Mouse (Mus musculus) regulatory T cell (primary cell): Measurements from ENCODE around the gene Cdc123.

Source experiments
- in situ Hi-C: fragments of 300-600 bp; cut with MboI, MseI; formaldehyde crosslinking; loops from one replicate; pipeline ENCODE4 v1.15.1; 2025; ENCODE audit warnings: high pct_unique_total_duplicates

Cdc123 gene

GRCm38 (mm10) chr2:5844873-5845631 lies at the start of gene Cdc123, which contains the start of gene Nudt5:
TSS of gene Cdc123 (minus strand) at chr2:5845164.
TSS of gene Nudt5 (plus strand) at chr2:5845019.
- in situ Hi-C loops: loop anchor here (10.0 kb wide), 1 partner anchor 130 kb away; the partner anchor contains the start of gene Camk1d

DNA sequence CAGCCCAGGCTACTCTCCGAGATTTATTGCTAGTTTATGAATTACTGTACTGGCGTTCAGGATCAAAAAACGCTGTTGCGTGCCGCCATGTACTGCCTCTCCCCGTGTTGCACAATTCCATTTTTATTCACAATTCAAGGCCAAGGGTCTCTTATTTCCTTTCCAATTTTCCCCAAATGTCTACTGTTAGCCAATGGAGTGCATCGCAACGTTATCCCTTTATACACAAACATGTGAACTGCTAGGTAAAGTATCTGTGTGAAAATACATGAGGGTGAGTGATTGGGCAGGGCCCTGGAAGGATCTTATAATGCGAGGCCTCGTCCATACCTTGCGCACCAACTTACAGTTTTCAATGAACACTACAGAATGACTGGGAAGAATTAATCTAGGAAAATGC lies 49.3 kb upstream of the Cdc123 start:
- in situ Hi-C loops: no loop called here

DNA sequence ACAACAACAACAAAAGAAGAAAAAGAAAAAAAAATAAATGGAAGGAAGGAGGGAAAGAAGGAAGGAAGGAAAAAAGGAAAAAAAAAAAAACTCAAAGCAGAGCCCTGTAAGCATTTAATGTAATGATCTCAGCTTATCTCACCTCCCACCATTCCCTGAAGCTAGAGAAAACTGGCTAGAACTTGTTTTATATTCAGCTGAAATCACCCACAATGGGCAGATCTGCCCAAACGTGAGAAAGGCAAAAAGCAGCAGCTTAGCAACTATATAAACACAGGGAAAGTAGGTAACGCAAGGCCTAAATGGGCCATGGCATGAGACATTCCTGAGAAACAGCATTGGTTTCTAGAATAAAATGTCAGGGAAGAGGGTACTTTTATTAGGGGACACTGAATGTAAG lies 44.4 kb upstream of the Cdc123 start:
- in situ Hi-C loops: no loop called here

GRCm38 (mm10) chr2:5888865-5889264 lies 43.9 kb upstream of the Cdc123 start:
- in situ Hi-C loops: no loop called here

DNA sequence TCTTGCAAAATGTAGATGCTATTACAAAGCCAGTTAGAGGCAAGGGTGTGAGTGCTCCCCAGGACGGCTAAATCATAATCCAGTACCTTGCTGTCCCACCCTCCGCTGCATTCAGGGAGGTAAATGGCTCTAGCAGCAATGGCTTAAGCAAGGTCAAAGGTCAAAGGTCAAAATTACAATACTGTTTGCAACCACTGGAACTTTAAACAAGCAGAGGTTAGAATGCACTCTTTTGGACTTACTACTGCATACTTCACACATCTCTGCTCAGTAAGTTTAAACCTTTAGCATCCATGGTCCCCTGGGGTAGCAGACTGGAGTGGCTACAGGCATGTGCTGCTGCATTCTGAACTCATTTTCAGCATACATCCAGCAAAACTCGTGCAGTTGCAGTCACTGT lies 32.5 kb upstream of the Cdc123 start:
- in situ Hi-C loops: no loop called here

- in situ Hi-C loops: no loop called here
These were observed 24.8 kb upstream of the Cdc123 start for GRCm38 (mm10) chr2:5869746-5870145.

DNA sequence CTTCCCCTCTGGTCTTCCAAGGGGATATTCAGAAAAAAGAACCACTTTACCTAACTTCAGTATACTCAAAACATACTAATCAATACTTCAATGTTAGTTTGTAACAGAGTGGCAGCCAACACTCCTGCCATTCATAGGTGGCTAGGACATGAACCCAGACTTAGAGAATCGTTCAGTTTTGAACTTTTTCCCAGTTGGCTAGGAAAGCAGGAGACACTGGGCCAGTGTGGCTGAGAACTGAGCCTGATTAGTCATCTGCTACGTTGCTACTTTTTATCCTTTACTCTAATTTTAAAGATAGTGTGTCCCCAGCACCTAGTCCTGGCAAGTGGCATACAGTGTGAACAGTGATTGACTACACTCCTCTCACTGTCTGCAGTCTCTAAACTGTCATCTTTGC lies 22.7 kb upstream of the Cdc123 start:
- in situ Hi-C loops: no loop called here

DNA sequence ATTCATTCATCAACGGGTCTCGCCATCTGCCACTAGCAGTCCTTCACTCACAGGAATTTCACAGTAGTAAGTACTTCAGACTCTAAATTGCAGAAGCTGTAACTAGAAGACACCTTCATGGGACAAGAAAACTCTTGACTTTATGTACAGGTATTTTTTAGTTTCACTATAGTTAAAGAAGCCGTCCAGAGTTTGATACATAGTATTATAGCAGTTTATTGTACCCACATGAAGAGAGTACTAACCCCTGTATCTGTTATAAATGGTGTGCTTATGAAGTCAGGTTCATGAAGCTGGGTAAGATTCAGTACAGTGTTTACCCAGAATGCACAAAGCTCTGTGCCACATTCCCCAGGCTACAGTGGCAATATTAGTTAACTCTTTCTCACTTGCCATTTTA lies 17.9 kb upstream of the Cdc123 start, which contains the start of gene Gm13199:
Gene Gm13199 (minus strand): TSS at position 101 of the 400 bp plus-strand sequence.
- in situ Hi-C loops: no loop called here

DNA sequence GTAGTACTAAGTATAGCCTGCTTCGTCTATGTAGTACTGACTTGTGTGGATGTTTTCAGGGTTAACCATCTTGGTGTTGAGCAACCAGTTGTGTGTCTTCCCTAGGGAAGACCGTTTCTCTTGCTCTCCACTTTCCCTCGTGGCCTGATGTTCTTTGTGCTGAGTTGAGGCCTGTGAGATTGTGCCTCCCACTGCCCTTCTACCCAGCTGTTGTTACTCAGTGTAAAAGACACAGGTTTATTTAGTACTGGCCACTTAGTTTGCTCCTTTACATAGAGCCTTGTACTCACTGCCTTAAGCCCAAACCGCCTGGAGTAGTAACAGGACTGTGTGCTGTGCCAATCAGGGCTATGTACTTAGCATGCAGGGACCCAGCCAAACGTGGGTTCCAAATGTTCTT lies 6.9 kb upstream of the Cdc123 start:
- in situ Hi-C loops: no loop called here

DNA sequence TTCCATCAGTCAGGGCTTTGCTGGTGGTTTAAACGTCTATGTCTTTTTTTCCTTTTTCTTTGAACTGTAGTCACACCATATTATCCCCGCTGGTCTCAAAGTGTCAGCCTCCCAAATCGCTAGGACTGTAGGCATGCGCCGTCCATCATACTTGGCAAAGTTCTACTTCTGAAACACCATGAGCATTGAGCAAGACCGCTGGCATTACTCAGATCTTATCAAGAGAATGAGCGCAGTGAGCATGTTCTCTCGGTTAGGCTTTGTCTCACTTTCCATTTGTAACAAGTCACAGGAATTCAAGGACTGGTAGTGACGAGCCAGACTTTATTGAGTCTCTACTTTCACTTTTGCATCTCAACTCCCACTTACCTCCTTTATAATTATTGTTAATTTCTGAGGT lies 6.2 kb upstream of the Cdc123 start:
- in situ Hi-C loops: no loop called here

- in situ Hi-C loops: loop anchor here (10.0 kb wide), 1 partner anchor 131 kb away; the partner anchor contains the start of gene Camk1d
These were observed 862 bp upstream of the Cdc123 start for GRCm38 (mm10) chr2:5845826-5846225.

DNA sequence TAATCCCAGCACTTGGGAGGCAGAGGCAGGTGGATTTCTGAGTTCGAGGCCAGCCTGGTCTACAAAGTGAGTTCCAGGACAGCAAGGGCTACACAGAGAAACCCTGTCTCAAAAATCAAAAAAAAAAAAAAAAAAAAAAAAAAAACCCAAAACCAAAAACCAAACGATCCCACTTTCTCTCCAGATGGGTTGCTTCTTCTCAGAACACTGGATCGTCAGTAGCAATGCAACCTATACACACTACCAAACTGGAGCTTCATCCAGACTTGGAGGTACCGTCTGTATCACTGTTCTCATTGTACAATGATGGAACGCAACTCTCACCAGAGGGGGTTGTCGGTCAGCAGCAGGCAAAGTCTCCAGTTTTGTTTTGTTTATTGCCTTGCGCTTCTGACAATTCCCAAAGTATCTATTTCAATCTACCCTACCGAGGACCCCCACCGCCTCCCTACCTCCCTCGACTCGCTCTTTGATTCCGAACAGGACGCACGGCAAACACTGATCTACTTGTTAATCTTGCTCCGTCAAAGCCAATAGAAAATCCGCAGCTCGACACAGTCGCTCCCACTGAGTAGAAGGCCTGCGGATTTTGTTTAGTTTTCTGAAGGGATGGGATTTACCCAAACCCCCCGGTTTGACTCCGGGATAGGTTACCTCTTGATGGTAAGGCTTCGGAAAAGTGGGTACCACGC lies 637 bp downstream of the Cdc123 start:
- in situ Hi-C loops: loop anchor here (10.0 kb wide), 1 partner anchor 130 kb away; the partner anchor contains the start of gene Camk1d

DNA sequence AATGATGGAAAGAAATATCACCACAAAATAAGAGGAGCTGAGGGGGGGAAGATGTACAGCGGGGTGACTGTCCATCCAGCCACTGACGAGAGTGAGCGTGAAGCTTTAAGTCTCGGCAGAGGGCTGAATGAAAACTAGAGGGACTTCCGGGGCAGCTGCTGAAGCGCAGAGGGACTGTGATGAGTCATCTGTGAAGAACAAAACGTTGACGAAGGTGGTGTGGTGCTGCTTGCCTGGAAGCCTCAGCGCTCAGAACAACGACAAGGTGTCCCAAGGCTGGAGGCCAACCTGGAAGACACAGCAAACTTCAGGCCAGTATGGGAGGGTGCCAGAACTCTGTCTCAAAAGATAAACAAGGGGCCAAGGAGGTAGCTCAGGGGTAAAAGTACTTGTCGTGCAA lies 4.1 kb downstream of the Cdc123 start:
- in situ Hi-C loops: loop anchor here (10.0 kb wide), 1 partner anchor 126 kb away; the partner anchor contains the start of gene Camk1d

DNA sequence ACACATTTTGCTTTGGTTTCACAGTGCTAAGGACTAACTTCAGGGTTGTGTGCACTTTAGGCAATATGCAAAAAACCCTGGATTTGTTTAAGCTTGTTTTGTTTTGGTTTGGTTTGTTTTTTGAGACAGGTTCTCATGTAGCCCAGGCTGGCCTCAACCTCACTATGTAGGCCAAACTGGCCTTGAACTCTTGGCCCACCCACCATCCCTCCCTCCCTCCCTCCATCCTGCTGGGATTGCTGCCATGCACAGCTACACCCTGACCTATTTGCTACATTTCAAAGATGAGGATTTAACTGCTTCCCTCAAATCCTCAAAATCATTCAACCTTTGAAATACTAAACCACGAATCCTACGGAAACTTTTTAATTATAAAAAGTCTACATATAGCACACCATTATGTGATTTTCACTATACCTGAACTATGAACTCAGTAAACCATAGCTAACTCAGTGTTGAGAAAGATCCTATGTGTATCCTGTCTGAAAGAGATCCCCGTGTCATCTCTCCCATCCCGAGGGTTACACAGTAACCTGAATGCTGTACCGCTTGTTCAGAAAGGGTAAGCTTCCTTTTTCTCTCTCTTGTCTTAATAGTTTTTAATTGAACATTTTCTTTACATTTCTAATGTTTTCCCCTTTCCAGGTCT lies 19.6 kb downstream of the Cdc123 start:
- in situ Hi-C loops: loop anchor here (10.0 kb wide), 1 partner anchor 741 kb away; no protein-coding TSS in a partner anchor

- in situ Hi-C loops: loop anchor here (10.0 to 25.0 kb wide), 2 partner anchors 740 to 912 kb away; partner anchors contain the start of gene Phyh
These were observed 20.3 kb downstream of the Cdc123 start for GRCm38 (mm10) chr2:5824685-5825084.

- in situ Hi-C loops: loop anchor here (10.0 to 25.0 kb wide), 2 partner anchors 739 to 912 kb away; partner anchors contain the start of gene Phyh
These were observed 20.8 kb downstream of the Cdc123 start for GRCm38 (mm10) chr2:5824213-5824612.

DNA sequence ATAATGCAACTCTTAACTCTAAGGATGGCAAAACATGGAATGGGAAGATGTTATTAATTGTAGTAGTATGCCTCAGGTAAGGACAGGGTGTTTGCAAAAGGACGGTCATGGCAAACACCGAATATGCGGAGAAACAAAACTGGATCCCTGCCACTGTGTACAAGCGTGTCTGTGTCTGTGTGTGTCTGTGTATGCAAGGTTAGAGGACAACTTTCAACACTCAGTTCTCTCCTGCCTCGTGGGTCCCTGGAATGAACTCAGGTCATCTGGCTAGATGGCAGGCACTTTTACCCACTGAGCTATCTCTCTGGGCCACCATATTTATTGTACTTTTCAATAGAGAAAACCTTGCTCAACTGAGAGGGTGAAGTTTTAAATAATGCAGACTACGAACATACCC lies 22.5 kb downstream of the Cdc123 start:
- in situ Hi-C loops: loop anchor here (10.0 to 25.0 kb wide), 2 partner anchors 738 to 910 kb away; partner anchors contain the start of gene Phyh

- in situ Hi-C loops: loop anchor here (10.0 to 25.0 kb wide), 2 partner anchors 736 to 909 kb away; partner anchors contain the start of gene Phyh
These were observed 23.7 kb downstream of the Cdc123 start for GRCm38 (mm10) chr2:5821264-5821663.

DNA sequence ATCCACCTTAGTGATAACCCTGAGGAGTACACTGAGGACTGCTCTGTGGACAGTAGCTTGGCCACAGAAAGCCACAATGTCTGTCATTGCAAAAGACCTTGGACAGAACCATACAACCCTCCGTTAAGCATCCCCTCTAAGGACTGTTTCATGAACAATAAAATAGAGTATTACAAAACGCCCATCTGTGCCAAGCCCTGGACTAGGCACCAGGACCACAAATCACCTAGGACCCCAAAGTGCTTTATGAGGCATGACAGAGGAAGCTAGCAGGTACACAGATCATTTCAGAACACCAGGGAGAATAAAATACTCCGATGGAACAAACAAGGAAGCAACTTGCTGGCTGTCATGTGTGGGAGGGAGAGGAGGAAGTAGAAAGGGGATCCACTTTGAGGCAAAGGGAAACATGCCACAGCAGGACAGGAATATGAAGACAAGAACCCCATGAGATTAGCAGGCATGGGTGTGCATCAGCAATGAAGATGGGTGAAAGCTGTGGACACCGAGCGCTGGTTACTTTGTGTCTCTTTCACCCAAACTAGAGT lies 33.7 kb downstream of the Cdc123 start:
- in situ Hi-C loops: loop anchor here (25.0 kb wide), 1 partner anchor 899 kb away; the partner anchor contains the start of gene Phyh

- in situ Hi-C loops: loop anchor here (25.0 kb wide), 1 partner anchor 898 kb away; the partner anchor contains the start of gene Phyh
These were observed 34.8 kb downstream of the Cdc123 start for GRCm38 (mm10) chr2:5810036-5810718.
